10 mouse cellular contexts compared by ENCODE assay signal in genomic region chr2:155278361-155278760, GRCm38 (mm10). TPM values are rescaled to one million over a fixed set of nuclear protein-coding genes. Genes with fewer than 3 reads are reported as not detected.
DNase-seq lines count a peak whose midpoint lies in the region; ATAC-seq lines count a peak whose summit lies in the region.
"Had no signal": no experiment of that assay in that cellular context is flagged by ENCODE, and none has a peak within 500 bp of the region (broad histone marks: within the 10 kb centered on the region; RNA-seq: fewer than 3 reads in every experiment).

No protein-coding gene starts in this region.

- H3K36me3 ChIP-seq in hindbrain, embryonic 10.5 days = peaks cover 51% of the 10 kb centered on the region

- no peak overlapping the region for H3K4me3 ChIP-seq in hindbrain, embryonic 10.5 days

- no peak overlapping the region for H3K27ac ChIP-seq in hindbrain, embryonic 10.5 days

- peak; percentile 68 for DNase-seq in cerebellum, adult 11-12 months
- DNase-seq in right cerebral cortex, postnatal 4 days = peak; percentile 10
- no peak for DNase-seq in right cerebral cortex, postnatal 14 days
- DNase-seq in heart, adult 9 months (ENCODE audit: low spot score in 2 of 2) = peak; percentile 60 to 73
- peak; percentile 32 for DNase-seq in testis, postnatal 14 days (ENCODE audit: low spot score)
- DNase-seq in hindbrain, embryonic 10.5 days (ENCODE audit: low spot score) = no peak

- 88% methylated on average over 7 of the region's 7 CpGs for WGBS in hindbrain, embryonic 10.5 days

- H3K4me1 ChIP-seq in hindbrain, embryonic 10.5 days (replicated peaks) = peaks cover 23% of the 10 kb centered on the region

- no peaks in the 10 kb centered on the region for H3K27me3 ChIP-seq in hindbrain, embryonic 10.5 days (ENCODE audit: insufficient read depth, poor library complexity, severe bottlenecking)
- H3K27me3 ChIP-seq: neural tube, embryonic 15.5 days had no signal

- no peaks in the 10 kb centered on the region for H3K9me3 ChIP-seq in hindbrain, embryonic 10.5 days
- H3K9me3 ChIP-seq: neural tube, embryonic 15.5 days had no signal

- no peak for ATAC-seq in cerebellum, adult (ENCODE audit: insufficient number of reproducible peaks, low FRiP score, low TSS enrichment)
- no peak for ATAC-seq in monocyte, adult 5-6 weeks (replicated peaks; ENCODE audit: insufficient number of reproducible peaks, low FRiP score, low TSS enrichment, poor library complexity, severe bottlenecking)
- ATAC-seq: intestine, postnatal 0 days had no signal

RNA-seq across cellular contexts. Expression of gene Map1lc3a, which starts 2.3 kb away (rescaled TPM):
- 3.6 to 16.5 TPM (median 4.6 TPM) in 3 replicates for total RNA-seq in monocyte, adult 5-6 weeks (2017)
- 123 and 212 TPM in 2 replicates for polyA plus RNA-seq in hindbrain, embryonic 10.5 days (2016; fragmentation: Nextera tagmentation; extraction: Ambion mirVana)

RNA-seq across cellular contexts. Expression of gene Dynlrb1, which starts 42.0 kb away (rescaled TPM):
- total RNA-seq in monocyte, adult 5-6 weeks (2017) = 66.0 to 110 TPM (median 92.2 TPM) in 3 replicates
- 425 and 519 TPM in 2 replicates for polyA plus RNA-seq in hindbrain, embryonic 10.5 days (2016; fragmentation: Nextera tagmentation; extraction: Ambion mirVana)

Comparison
In these comparisons a context has a peak if more than half of its experiments do, and no peak if none do; other contexts are left out.
1. DNase-seq: peak in cerebellum, adult 11-12 months (single experiment), right cerebral cortex, postnatal 4 days (single experiment), heart, adult 9 months (2 of 2) and testis, postnatal 14 days (single experiment); none in right cerebral cortex, postnatal 14 days (single experiment) and hindbrain, embryonic 10.5 days (single experiment).